Mouse (Mus musculus): ENCODE results near the gene Plxdc2.
"Not testable (repeated sequence)": the region's sequence is repeated elsewhere in the genome, so short reads cannot be mapped to it uniquely, and the experiment has no call there.

The Plxdc2 gene

GRCm38 (mm10) chr2:16749302-16749909, 393.3 kb downstream of the Plxdc2 start:
- DNase-seq (ENCODE audit: low spot score) = no peak

GRCm38 (mm10) chr2:16757158-16757557, 401.1 kb downstream of the Plxdc2 start:
- DNase-seq (ENCODE audit: low spot score) = peak; percentile 6

DNA sequence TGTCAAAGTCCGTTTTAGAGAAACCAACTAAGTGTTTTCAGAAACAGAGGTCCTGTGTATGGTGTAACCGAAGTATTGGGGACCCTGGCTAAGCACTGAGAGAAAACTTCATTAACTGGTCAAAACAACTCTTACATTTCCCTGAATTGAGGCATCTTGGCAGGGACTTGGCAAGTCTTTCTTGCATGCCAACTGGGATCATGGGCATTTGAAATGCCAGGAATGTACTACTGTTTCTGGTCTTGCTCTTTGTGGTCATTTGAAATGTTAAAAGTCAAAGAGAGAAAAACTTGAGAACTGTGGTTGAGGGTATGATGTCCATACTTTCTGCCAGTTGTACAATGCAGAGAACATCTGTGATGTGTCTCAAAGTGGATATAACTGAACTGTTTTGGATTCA, 403.7 kb downstream of the Plxdc2 start:
- no peak for DNase-seq (ENCODE audit: low spot score)

- DNase-seq (ENCODE audit: low spot score) = not testable (repeated sequence)
These were observed 413.0 kb downstream of the Plxdc2 start for GRCm38 (mm10) chr2:16769149-16769548.

- DNase-seq (ENCODE audit: low spot score) = no peak
These were observed 417.5 kb downstream of the Plxdc2 start for GRCm38 (mm10) chr2:16773398-16774113.

- no peak for DNase-seq (ENCODE audit: low spot score)
These were observed 418.0 kb downstream of the Plxdc2 start for GRCm38 (mm10) chr2:16774114-16774433.

DNA sequence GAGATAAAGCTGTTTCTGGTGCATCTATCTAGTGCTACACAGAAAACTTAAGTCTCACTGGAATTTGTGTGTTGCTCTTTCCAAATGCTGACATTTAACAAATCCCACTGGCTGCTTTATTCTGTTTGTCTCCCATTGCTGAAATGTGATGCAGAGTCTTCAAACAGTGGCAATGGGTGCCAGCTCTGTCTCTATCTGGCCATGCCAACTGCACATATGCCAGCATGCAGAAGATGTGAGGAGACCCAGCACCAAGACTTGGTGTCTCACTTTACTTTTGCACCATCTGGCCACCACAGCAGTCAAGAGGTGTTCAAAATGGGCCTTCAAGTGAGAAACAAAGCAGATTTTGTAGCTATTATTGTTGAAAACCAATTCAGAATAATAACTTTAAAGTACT, 439.2 kb downstream of the Plxdc2 start:
- DNase-seq (ENCODE audit: low spot score) = no peak

Measured in lung, postnatal 25 days (tissue).